Mouse (Mus musculus) large intestine, adult 2 months (tissue): ENCODE results near the gene Scaper. TPM values are rescaled to one million over a fixed set of nuclear protein-coding genes. Genes with fewer than 3 reads are reported as not detected.

Experiments
- DNase-seq: peaks from one replicate; pipeline ENCODE4 v3.0.0-alpha.2; 2012; ENCODE audit warnings: low read depth, low spot score
- WGBS: fragments of 180-500 bp; shearing (Covaris S2); methylation state at CpG from one replicate; pipeline ENCODE4 v1.1.7; 2018; 5-methylcytosine and 5-hydroxymethylcytosine counted together
- polyA plus RNA-seq: library from polyadenylated mRNA; depleted of rRNA; stranded (reverse); fragments of >200 nt; gene quantifications from 2 replicates; pipeline ENCODE4 v1.2.3, GENCODE M21; 2012

The Scaper gene
- polyA plus RNA-seq, 1 experiment: 2.7 TPM

DNA sequence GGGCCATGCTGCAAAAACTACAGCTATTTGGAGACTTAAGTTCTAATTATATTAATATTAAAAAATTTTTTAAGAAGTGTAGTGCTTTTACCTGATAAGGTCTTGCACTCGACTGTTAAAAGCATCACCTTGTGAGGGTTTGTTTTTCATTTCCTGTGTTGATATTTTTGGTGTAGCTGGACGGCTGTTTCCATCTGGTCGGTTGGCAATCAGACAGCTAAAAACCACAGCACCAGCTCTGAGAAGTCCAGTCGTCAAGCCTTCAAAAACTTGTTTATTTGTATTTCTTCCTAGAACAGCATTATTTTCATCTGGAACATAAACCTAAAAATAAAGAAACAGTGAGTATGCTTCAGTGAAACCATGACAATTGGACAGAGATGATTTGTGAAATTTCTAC, 328.2 kb downstream of the Scaper start:
- WGBS: 62% methylated on average over 4 of the region's 4 CpGs
- DNase-seq: no peak

DNA sequence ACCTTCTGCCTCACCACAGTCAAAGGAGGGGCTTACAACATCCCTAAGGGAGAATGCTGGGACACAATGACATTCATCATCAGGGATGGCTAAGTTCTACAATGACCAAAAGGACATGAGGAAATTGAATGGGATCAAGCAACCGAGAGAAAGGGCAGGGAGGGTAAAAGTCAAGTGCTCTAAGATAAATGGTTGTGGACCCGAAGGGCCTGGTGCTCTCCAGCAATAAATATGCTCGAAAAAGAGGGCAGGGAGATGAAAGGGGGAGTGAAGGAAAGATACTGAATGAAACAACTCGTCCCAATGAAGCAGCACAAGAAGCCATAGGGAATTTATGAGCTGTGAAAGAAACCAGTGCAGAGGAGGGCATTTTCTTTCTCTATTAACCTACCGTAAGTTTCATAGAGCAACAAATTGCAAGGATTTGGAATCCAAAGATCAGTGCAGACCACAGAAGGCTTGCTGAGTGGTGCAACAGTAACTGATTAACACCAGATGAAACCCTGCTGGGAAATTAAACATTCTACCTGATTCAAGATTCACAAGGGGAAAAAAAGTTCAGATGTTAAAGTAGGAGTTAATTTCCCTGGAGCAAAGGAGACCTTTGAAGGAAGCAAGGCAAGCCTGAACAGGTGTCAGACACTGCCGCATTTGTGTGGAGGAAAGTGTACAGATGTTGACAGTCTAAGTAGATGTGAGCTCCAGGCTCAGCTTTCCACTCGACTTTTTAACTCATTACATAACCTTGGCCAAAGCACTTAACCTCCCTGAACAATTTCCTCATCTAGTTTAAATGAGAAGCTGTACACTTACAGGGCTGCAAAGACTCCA, 329.0 kb downstream of the Scaper start:
- 47% methylated on average over 7 of the region's 7 CpGs for WGBS
- DNase-seq: no peak

DNA sequence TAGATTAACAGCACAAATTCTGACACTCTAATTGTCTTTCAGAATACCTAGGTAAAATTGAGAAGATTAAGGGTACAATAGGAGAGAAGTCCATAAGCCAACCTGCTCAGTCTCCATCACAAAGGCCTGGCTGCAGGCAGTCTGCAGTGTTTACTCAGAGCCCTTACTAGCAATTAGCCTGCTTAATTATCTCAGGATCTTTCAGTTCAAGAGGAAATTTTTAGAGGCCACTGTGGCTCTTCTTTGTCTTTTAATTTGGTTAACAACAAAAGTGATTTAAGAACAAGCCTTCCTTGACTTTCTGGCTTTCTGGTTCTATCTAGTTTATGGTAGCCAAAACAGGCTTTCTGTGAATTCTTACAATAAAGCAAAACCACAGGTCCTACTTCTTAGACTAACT, 339.3 kb downstream of the Scaper start:
- no peak for DNase-seq

GRCm38 (mm10) chr9:55586141-55586540, 351.8 kb downstream of the Scaper start:
- no peak for DNase-seq
- WGBS: 96% methylated on average over 6 of the region's 6 CpGs

- WGBS: 76% methylated on average over 3 of the region's 3 CpGs
- no peak for DNase-seq
Measured at GRCm38 (mm10) chr9:55581414-55581813, 356.5 kb downstream of the Scaper start.

DNA sequence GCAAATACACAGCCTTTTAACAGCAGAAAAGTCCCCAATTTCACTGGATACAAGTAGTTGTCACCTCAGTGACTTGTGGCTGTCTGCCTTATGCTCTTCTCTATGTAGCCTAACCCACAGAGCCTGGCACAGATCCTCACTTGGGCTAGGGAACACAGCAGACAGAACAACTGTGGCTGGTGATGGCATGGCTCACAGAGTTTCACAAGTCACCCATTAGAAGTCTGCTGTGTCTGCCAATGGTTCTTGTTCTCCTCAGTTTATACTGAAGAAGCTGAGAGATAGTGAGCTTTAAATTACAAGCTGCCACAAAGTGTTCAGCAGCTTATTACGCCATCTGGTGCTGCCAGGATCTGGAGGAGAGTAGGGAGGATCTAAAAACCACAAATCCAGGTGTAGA, 361.3 kb downstream of the Scaper start:
- DNase-seq: no peak
- 95% methylated on average over 1 of the region's 1 CpGs for WGBS

- WGBS: 64% methylated on average over 1 of the region's 1 CpGs
- DNase-seq: no peak
Measured at GRCm38 (mm10) chr9:55571071-55571470, 366.8 kb downstream of the Scaper start.

DNA sequence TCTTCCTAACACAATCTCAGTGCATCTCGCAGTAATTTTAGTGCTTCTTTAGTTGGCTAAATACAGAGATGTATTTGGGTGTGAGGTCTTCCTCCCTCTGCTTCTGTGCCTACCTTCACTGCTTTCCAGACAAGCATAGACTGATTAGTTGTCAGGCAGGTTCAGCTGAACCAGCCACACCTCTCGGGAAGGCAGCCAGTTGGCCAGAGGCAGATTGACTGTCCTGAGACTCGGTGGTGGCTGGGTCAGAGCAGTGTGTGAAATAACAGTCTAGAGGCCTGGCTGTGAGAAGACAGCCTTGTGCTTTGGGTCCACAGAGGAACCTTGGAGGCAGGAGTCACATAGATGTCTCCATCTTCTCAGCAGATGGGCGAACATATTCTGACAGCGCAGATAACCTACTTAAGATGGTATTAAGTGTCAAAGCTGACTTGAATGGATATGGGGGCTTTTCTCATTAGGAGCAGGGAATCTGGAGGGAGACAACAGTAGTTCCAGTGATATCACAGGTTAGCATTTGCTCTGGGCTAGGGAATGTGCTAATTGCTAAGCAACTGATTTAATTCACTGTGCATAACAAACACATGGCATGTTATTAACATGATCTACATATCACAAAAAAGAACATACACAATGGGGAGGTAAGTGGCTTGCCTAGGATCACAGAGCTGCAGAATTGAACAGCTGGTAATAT, 369.3 kb downstream of the Scaper start:
- 56% methylated on average over 5 of the region's 5 CpGs for WGBS
- no peak for DNase-seq

- WGBS: 100% methylated on average over 1 of the region's 1 CpGs
- DNase-seq: no peak
Measured at GRCm38 (mm10) chr9:55560960-55561359, 377.0 kb downstream of the Scaper start.

GRCm38 (mm10) chr9:55554986-55555385, 382.9 kb downstream of the Scaper start:
- DNase-seq: no peak
- 67% methylated on average over 1 of the region's 1 CpGs for WGBS

DNA sequence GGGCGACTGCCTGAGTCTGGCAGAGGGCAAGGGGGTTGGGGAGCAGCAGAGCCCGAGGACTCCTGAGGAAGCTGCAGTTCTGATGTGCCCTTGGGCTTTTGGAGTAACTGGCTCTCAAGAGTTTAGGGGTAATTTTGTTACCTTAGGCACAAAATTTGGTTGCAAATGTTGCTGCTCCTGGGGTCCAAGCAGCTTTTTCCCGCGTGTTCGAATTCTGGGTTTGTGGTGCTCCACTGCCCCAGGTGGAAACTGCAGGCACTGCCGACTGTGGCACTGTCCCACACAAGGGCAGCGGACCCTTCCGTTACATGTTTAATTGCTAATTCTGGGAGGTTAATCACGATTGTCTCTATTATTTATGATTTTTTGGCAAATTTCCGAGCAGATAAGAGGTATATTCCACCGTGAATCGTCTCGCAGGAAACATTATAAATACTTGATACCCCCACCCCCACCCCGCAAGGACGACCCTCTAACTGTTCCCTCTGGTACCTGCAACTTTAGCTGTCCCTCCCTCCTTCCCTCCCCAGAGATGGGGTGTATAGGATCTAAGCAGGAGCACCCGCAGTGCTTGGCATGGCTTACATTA, 388.5 kb downstream of the Scaper start:
- no peak for DNase-seq
- 51% methylated on average over 16 of the region's 16 CpGs for WGBS

DNA sequence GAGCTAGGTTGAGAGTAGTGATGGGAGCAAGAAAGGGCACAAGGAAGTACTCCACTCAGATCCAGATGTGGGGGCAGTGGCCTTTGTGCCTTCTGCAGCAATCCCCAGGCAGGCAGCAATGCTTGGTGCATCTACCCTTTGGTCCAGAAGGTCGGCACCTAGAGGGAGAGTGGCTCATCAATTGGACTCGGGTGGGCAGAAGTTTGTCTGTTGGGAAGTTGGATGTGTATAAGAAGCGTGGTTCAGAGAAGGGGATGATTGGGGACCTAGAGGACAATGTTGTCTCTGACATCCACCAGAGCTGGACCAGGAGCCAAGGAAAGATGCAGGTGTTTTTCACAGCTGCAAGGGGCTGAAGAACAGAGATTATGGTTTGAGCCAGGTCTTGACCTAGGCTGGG, 389.0 kb downstream of the Scaper start:
- no peak for DNase-seq
- WGBS: 58% methylated on average over 3 of the region's 3 CpGs

- no peak for DNase-seq
- WGBS: 18% methylated on average over 63 of the region's 63 CpGs
Measured at GRCm38 (mm10) chr9:55546176-55547010, 391.5 kb downstream of the Scaper start.

DNA sequence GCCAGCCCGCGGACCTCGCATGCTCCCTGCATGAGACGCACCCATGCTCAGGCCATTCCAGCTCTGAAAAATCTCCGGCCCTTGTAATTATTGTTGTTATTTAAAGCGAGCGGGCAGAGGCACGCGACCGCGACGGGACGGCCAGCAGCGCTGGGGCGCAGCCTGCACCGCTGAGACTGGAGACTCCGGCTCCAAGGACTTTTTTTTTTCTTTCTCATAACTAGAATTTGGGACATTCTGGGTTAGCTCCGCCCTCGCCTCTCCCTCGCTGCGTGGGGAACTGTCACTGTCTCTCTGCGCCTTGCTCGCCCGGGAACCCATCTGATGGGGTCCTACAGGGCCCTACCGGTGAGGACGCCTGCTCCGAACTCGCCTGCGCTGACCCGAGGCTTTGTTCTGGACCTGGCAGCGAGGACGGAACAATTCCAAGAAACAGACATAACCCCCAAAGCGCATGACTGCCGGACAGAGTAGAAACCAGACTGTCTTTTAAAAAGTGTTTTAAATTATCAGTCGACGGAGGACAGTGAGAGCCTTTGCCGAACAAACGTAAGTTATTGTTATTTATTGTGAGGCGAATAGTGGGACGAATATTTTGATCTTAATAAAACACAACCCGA, 392.3 kb downstream of the Scaper start:
- 20% methylated on average over 41 of the region's 41 CpGs for whole genome bisulfite sequencing
- no peak for DNase-seq

DNA sequence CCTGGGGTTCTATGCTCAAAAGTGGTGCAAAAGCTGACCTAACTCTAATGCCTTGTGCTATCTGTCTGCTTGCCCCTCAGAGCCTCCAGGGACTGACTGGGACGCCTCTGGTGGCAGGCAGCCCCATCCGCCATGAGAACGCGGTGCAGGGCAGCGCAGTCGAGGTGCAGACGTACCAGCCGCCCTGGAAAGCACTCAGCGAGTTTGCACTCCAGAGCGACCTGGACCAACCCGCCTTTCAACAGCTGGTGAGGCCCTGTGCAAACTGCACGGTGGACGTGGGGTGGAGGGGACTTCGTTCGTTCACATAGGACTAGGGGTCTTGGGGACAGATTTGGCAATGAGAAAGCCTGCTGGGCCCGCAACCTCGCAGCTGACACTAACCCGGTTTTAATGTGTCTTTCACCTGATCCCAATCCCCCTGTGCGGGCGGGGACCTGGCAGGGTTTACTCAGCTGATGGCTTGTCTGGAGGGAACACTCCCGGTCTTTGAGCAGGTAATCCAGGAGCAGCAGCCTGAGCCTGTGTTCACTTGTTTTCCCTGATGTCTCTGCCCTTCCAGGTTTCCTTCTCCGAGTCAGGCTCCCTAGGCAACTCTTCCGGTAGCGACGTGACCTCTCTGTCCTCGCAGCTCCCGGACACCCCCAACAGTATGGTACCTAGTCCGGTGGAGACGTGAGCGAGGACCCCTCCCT, 392.9 kb downstream of the Scaper start:
- WGBS: 19% methylated on average over 30 of the region's 30 CpGs
- no peak for DNase-seq

- 12% methylated on average over 46 of the region's 46 CpGs for WGBS
Measured at GRCm38 (mm10) chr9:55543703-55544401, 394.1 kb downstream of the Scaper start.

DNA sequence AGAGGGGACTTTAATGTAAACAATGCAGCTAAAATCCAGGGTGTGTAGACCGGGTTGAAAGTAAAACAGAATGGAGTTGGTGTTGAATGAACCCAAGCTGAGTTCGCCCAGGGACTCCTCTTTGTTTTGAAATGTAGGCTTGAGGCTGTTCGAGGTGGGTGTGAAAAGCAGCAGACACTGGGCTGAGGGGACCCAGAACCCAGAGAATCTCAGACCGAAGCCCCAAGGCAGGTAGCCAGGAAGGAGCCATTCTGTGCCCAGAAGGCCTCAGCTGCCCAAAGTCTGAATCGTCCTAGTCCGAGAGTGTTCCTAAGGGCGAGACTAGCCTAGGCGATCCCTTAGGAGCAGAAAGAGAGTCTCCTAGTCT, 394.6 kb downstream of the Scaper start:
- DNase-seq: no peak
- 31% methylated on average over 8 of the region's 8 CpGs for WGBS

More at GRCm38 (mm10) chr9:55543703-55544401, 394.1 kb downstream of the Scaper start:
- DNase-seq: no peak
